Mouse (Mus musculus): ENCODE measurements around the gene Dmrtc2.

Dmrtc2 gene

DNA sequence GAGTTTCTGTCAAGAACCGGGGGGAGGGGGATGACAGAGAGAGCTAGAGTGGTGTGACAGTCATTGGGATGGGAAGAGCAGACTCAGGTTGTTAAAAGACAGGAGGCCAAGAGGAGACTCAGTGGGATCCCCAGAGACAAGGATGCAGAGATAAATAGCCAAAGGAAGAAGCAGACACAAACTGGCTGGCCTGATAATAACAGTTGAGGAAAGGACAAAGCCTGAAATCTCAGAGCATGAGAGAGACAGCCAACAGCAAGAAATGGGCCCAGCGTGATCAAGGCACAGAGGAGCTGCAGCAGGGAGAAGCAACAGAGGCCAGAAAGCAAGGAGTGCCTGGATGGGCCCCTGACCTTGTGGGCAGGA is 32.4 kb downstream of the Dmrtc2 start:
- no peak for DNase-seq (ENCODE audit: low read depth, low spot score)

DNA sequence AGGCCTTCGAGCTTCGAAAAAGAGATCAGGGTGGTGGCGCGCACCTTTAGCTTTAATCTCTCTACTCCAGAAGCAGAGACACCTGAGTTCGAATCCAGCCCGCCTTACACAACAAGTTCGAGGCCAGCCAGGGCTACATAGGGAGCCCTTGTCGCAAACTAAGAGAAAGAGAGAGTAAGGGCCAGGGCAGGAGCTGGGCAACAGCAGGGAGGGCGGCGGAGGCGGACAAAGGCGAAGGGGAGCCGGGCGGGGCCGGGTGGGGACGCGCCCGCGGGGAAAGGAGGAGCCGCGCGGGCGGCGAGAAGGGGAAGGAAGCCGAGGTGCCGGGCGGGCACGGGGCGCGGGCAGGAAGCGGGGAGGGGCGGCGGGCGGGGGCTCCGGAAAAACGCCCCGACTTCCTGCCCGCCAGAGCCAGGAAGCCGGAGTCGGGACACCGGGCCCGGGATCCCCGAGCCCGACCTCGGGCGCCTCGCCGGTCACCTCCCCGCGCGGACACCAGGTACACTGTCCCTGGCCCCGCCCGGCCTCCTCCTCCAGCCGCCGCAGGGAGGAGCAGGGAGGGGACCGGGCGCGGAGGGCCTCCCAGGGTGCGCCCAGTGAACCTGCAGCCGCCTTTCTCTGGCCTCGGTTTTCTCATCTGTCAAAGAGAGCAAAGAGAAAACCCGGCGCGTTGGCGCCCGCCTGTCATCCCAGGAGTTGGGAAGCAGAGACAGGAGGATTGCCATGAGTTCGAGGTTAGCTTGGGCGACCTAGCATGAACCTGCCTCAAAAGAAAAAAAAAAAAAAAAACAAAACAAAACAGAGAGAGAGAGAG is 33.0 kb downstream of the Dmrtc2 start, which contains the start of gene Arhgef1:
TSS of gene Arhgef1 (plus strand) at position 283 of the 814 bp plus-strand sequence.
- DNase-seq (ENCODE audit: low read depth, low spot score) = no peak

DNA sequence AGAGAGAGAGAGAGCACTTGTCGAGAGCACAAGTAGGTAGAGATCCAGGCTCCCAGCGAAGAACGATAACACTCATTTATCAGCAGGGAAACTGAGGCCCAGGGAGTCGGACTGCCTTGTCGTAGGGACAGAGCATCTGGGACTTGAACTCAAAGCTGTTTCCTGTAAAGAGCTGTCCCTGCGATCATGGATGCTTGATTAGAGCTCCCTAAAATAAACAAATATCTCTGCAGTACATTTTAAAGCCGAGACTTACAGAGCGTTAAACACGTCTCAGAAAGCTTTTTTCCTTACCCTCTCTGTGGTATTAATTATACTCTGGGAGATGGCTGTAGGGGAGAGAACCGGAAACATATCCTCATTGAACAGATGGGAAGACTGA is 33.6 kb downstream of the Dmrtc2 start:
- DNase-seq (ENCODE audit: low read depth, low spot score) = no peak

DNA sequence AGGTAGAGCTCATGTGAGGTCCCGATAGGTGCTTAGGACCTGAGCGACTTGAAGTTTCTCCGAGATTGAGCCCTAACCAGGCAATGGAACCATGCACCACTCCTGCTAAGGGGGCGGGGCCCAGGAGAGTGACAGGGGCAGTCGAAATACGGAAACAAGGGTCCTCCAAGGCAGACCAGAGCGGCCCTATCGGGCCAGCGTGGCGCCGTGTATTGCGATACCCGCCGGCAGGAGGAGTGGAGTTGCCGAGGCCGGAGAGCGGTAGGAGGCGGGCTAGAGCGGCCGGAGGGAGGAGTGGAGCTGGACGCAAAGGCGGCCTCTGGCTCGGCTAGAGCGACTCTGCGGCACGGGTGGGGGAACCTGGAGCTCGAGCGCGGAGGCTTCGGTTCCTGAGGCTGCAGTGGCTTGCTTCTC is 34.2 kb downstream of the Dmrtc2 start:
- peak; percentile 98 for DNase-seq (ENCODE audit: low read depth, low spot score)

DNA sequence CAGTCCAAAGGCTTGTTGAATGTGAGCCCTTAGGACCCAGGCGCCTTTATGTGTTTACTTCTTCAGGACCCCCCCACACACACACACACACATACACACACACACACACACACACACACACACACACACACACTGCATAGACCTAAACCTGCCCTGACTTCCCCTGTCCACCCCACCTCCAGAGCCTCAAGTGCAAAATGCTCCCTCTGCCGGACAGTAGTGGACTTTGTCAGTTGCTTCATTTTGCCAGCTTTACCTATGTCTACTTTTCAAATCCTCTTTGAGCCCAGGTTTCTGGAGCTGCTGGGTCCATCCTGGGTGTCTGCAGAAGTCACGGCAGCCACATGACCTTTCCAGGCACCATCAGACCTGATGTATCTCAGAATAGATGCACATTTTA is 35.1 kb downstream of the Dmrtc2 start:
- DNase-seq (ENCODE audit: low read depth, low spot score) = peak; percentile 86

DNA sequence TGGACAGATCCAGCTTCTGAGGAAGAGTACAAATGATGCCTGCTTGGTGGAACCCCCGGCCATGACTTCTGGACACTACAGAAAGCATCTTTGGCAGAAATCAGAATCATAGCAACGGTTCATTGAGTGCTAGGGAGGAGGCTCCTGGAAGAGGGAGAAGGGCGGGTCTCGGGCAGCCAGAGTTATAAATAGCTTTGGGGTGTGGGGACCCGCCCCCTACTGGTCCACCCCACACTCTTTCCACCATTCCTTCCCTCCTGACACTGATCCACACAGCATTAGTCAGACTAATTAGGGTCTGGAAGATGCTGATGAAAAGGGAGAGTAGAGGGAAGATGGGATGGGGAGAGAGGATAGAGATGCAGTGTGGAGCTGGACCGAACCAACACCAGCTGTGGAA is 36.7 kb downstream of the Dmrtc2 start:
- DNase-seq (ENCODE audit: low read depth, low spot score) = peak; percentile 36

DNA sequence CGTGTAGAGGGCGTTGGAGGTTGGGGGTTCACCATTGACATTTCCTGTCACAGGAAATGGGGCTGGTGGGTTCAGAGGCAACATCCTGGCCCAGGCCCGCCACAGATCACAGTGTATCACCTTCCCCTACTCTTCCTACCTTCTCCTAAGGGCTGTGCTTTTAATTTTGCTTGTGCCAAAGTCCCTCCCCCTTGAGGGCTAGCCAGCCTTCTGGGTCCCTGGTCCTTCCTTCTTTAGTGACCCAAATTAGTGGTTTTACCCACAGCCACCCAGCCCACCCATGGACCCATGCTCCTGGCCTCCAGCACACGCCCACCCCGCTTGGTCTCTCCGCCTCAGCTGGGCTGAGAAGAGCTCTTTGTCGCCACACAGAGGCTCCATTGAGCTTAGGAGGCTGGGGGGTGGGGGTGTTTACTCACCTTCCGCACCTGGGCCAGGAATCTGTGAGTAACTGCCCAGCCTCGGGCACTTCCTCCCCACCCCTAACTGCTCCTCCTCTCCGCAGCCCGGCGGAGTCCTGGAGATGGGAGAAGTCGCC is 37.4 kb downstream of the Dmrtc2 start:
- peak; percentile 72 for DNase-seq (ENCODE audit: low read depth, low spot score)

DNA sequence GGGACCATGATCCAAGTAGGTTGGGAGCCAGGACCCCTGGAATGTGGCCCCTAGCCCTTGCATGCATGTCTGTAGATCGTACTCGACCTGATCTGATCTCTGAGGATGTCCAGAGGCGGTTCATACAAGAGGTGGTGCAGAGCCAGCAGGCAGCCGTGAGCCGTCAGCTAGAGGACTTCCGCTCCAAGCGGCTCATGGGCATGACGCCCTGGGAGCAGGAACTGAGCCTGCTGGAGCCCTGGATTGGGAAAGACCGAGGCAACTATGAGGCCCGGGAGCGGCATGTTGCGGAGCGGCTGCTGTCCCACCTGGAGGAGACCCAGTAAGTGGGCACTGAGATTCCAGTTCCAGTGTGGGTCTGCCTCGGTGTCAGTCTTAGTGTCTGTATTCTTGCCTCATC is 42.6 kb downstream of the Dmrtc2 start:
- DNase-seq (ENCODE audit: low read depth, low spot score) = no peak

DNA sequence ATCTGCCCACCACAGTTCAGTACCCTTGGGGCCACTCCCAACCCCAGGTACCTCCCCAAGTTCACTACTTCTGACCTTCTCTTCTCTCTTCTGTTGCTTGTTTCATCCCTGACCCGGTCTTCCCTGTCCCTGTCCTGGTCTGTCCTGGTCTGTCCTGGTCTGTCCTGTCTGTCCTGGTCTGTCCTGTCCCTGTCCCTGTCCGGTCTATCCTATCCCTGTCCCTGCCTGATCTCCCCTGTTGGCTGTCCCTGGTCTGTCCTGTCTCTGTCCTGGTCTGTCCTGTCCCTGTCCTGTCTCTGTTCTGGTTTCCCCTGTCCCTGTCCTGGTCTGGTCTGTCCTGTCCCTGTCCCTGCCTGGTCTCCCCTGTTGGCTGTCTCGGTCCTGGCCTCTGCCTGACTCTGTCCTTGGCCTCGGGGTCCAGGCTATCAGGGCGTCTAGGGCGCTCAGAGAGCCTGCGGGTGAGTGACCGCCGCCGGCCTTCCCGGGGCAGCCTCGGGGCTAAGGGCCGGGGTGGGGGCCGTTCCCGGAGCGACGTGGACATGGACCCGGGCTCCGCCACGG is 49.0 kb downstream of the Dmrtc2 start:
- DNase-seq (ENCODE audit: low read depth, low spot score) = no peak

DNA sequence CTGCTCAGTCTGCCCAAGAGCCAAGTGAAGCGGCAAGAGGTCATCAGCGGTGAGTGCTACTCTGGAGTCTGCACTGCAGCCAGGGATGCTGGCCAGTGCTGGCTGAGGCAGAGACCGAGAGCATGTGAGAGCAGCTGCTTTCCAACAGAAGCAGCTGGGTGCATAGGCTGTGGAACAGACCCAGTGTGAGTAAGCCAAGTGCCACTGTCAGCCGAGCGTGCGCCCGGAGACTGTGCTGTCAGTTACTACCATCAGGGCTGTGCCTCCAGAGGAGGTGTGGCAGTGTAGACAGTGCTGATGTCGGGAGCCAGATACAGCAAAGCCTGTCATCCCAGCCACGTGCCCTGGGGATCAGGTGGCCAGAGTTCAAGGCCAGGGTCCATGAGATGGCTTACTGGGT is 49.9 kb downstream of the Dmrtc2 start:
- DNase-seq (ENCODE audit: low read depth, low spot score) = no peak

Measured in ES-CJ7 (cell line).